Mouse (Mus musculus) hindbrain, postnatal 0 days (tissue): ENCODE results near the gene Rwdd2a. TPM values are rescaled to one million over a fixed set of nuclear protein-coding genes. Genes with fewer than 3 reads are reported as not detected.

Experiments
- ATAC-seq: fragments of 200-750 bp; cut with Nextera tagmentation; 2 replicates; pipeline ENCODE4 v1.8.0; 2017; ENCODE audit warnings: mild to moderate bottlenecking, moderate TSS enrichment, moderate library complexity
- DNase-seq: peaks from one replicate; pipeline ENCODE4 v3.0.0-alpha.2; 2015; ENCODE audit warnings: low spot score
- H3K27ac ChIP-seq: fragments of 300-500 bp; sonication (generic); 2 replicates; pipeline ENCODE4 v1.5.1; 2014; ENCODE audit warnings: mild to moderate bottlenecking
- H3K27me3 ChIP-seq: fragments of 300-500 bp; sonication (generic); 2 replicates; pipeline ENCODE4 v1.6.1; 2014; ENCODE audit warnings: low read length, mixed read lengths; ENCODE audit not compliant: insufficient read depth
- H3K36me3 ChIP-seq: fragments of 300-500 bp; sonication (generic); 2 replicates; pipeline ENCODE4 v1.6.1; 2014; ENCODE audit warnings: low read length, mixed read lengths; ENCODE audit not compliant: insufficient read depth
- H3K4me1 ChIP-seq: fragments of 300-500 bp; sonication (generic); 2 replicates; pipeline ENCODE4 v1.6.1; 2014; ENCODE audit warnings: antibody characterized with exemption, low read length, mixed read lengths; ENCODE audit not compliant: insufficient read depth
- H3K4me2 ChIP-seq: fragments of 300-500 bp; sonication (generic); 2 replicates; pipeline ENCODE4 v1.6.1; 2014; ENCODE audit warnings: low read depth, mild to moderate bottlenecking, low read length, moderate library complexity, mixed read lengths
- H3K4me3 ChIP-seq: fragments of 300-500 bp; sonication (generic); 2 replicates; pipeline ENCODE4 v1.5.1; 2014; ENCODE audit warnings: low read length
- H3K9ac ChIP-seq: fragments of 300-500 bp; sonication (generic); replicated peaks from 2 replicates; pipeline ENCODE4 v1.6.1; 2014; ENCODE audit warnings: mild to moderate bottlenecking, low read length, moderate library complexity, mixed read lengths
- H3K9me3 ChIP-seq: fragments of 300-500 bp; sonication (generic); 2 replicates; pipeline ENCODE4 v1.6.1; 2016; ENCODE audit warnings: low read length, mixed read lengths
- CTCF ChIP-seq: IDR thresholded peaks from 2 replicates; pipeline ENCODE4 v1.5.1; 2016; ENCODE audit warnings: antibody characterized with exemption, control low read depth, low read depth
- WGBS: fragments of 180-500 bp; shearing (Covaris S2); extraction: QIAGEN DNeasy Blood & Tissue Kit; methylation state at CpG from one replicate; pipeline ENCODE4 v1.1.7; 2014; 5-methylcytosine and 5-hydroxymethylcytosine counted together
- polyA plus RNA-seq: library from polyadenylated mRNA; unstranded; fragments of >200 nt; fragmentation: Nextera tagmentation; extraction: Ambion mirVana; gene quantifications from 2 replicates; pipeline ENCODE4 v1.2.1, GENCODE M21; 2015
- total RNA-seq: library from RNA; depleted of rRNA; stranded (reverse); fragments of >200 nt; gene quantifications from 2 replicates; pipeline ENCODE4 v1.2.3, GENCODE M21; 2014; rRNA removed

Gene Rwdd2a
- total RNA-seq (35.4 and 41.3 TPM in 2 replicates), polyA plus RNA-seq (79.2 and 82.4 TPM in 2 replicates)

- no peak for TF ChIP-seq CTCF
- H3K4me1 ChIP-seq: peaks cover 7% of the 10 kb centered on the region
- peak; percentile 97 for DNase-seq
- H3K4me2 ChIP-seq: peak within 1 kb of the TSS; percentile 99
- peak; percentile 98 for ATAC-seq
- peak within 1 kb of the TSS; percentile 73 for H3K4me3 ChIP-seq
- H3K27ac ChIP-seq: peak within 1 kb of the TSS; percentile 73
- peak within 1 kb of the TSS; percentile 70 for H3K9ac ChIP-seq
- no peaks in the 10 kb centered on the region for H3K9me3 ChIP-seq
- H3K27me3 ChIP-seq: no peaks in the 10 kb centered on the region
- peaks cover 3% of the 10 kb centered on the region; the same call in 1 of the 2 replicates for H3K36me3 ChIP-seq
- under 1% methylated on average over 58 of the region's 59 CpGs for WGBS
Observed at GRCm38 (mm10) chr9:86571540-86572135, at the start of gene Rwdd2a, which contains the start of gene Pgm3. Rwdd2a (plus strand) TSS chr9:86571991. Pgm3 (minus strand) TSS chr9:86571842.

GRCm38 (mm10) chr9:86522335-86522734 is 49.5 kb upstream of the Rwdd2a start:
- Histone ChIP-seq H3K27ac (no peak overlapping the region), H3K4me3 (no peak overlapping the region), H3K9ac (no peak overlapping the region), H3K36me3 (peaks cover 31% of the 10 kb centered on the region), H3K9me3 (no peaks in the 10 kb centered on the region), H3K27me3 (no peaks in the 10 kb centered on the region), H3K4me1 (no peaks in the 10 kb centered on the region), H3K4me2 (no peak overlapping the region)
- TF ChIP-seq CTCF: 0 out of 2 replicates have a peak, but pooled peaks have one; percentile 7
- ATAC-seq (no peak), DNase-seq (no peak)

DNA sequence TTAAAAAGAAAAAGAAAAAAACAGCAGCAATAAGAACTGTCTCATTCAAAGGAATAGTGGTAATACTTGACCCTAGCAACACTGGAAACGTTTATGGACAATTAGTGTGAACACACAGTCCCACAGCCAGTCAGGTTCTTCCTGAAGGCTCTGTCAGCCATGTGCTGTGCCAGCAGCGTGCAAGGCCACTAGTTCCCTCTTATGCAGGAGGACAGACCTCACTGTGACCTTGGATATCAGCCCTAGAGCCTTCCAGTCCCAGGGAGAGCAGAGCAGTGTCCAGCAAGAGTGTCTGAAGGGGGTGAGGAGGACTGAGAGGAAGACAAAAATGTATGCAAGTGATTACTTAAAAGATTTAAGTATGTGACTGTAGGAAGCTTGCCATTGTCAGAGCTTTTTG is 46.2 kb upstream of the Rwdd2a start:
- Histone ChIP-seq H3K27ac (no peak overlapping the region), H3K9ac (no peak overlapping the region), H3K4me1 (no peaks in the 10 kb centered on the region), H3K4me2 (no peak overlapping the region), H3K9me3 (no peaks in the 10 kb centered on the region), H3K27me3 (no peaks in the 10 kb centered on the region), H3K4me3 (no peak overlapping the region), H3K36me3 (peaks cover 31% of the 10 kb centered on the region)
- no peak for TF ChIP-seq CTCF
- no peak for ATAC-seq
- DNase-seq: no peak
- 52% methylated on average over 2 of the region's 2 CpGs for WGBS

- Histone ChIP-seq H3K9me3 (no peaks in the 10 kb centered on the region), H3K4me1 (no peaks in the 10 kb centered on the region), H3K9ac (no peak overlapping the region), H3K36me3 (peaks cover 34% of the 10 kb centered on the region), H3K4me2 (no peak overlapping the region), H3K27me3 (no peaks in the 10 kb centered on the region), H3K27ac (no peak overlapping the region), H3K4me3 (no peak overlapping the region)
- DNase-seq (no peak), ATAC-seq (no peak)
- no peak for TF ChIP-seq CTCF
- WGBS: 92% methylated on average over 5 of the region's 5 CpGs
Observed at GRCm38 (mm10) chr9:86534071-86534470, 37.7 kb upstream of the Rwdd2a start.

- no peak for TF ChIP-seq CTCF
- Histone ChIP-seq H3K27ac (no peak overlapping the region), H3K4me3 (no peak overlapping the region), H3K9ac (no peak overlapping the region), H3K27me3 (no peaks in the 10 kb centered on the region), H3K36me3 (peaks cover 22% of the 10 kb centered on the region; the same call in 1 of the 2 replicates), H3K4me2 (no peak overlapping the region), H3K9me3 (no peaks in the 10 kb centered on the region), H3K4me1 (no peaks in the 10 kb centered on the region)
- WGBS: 82% methylated on average over 3 of the region's 3 CpGs
- DNase-seq: no peak
- ATAC-seq: no peak
Observed at GRCm38 (mm10) chr9:86543451-86543850, 28.3 kb upstream of the Rwdd2a start.

- H3K27ac ChIP-seq: no peak overlapping the region
- H3K36me3 ChIP-seq: peaks cover 31% of the 10 kb centered on the region; the same call in 1 of the 2 replicates
- no peak overlapping the region for H3K4me3 ChIP-seq
- DNase-seq (no peak), ATAC-seq (no peak)
- no peak overlapping the region for H3K4me2 ChIP-seq
- TF ChIP-seq CTCF: no peak
- no peak overlapping the region for H3K9ac ChIP-seq
- 61% methylated on average over 1 of the region's 1 CpGs for WGBS
- H3K27me3 ChIP-seq: no peaks in the 10 kb centered on the region
- no peaks in the 10 kb centered on the region for H3K9me3 ChIP-seq
- H3K4me1 ChIP-seq: no peaks in the 10 kb centered on the region
Observed at GRCm38 (mm10) chr9:86544559-86544958, 27.2 kb upstream of the Rwdd2a start.

DNA sequence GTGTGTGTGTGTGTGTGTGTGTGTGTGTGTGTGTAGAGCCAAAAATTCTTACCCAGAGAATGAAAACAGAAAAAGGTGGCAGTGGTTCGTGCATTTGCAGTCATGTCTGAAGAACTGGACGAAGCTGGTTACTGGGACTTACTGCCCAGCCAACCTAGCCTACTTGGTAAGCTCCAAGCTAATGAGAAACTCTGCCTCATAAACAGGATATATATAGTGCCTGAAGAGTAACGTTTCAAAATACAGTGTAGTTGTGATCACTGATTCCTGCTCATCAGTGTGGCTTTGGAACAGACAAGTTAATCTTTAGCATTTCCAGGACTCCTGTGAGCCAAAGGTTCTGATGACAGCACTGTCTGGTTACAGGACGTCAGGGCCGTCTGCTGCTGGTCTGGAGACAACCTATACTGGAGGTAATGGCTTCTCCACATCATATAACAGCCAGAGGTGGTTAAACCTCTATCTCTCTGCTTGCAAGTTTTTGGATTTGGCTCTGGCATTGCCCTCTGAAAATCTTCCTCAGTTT is 22.1 kb upstream of the Rwdd2a start:
- Histone ChIP-seq H3K27ac (no peak overlapping the region), H3K36me3 (peaks cover 49% of the 10 kb centered on the region), H3K4me2 (no peak overlapping the region), H3K4me1 (no peaks in the 10 kb centered on the region), H3K9ac (no peak overlapping the region), H3K27me3 (no peaks in the 10 kb centered on the region), H3K9me3 (no peaks in the 10 kb centered on the region), H3K4me3 (no peak overlapping the region)
- WGBS: 91% methylated on average over 5 of the region's 5 CpGs
- DNase-seq (no peak), ATAC-seq (no peak)
- TF ChIP-seq CTCF: no peak
